Mouse (Mus musculus): ENCODE data around the gene Rps19.

GRCm38 (mm10) chr7:24853695-24854094 lies 30.5 kb upstream of the Rps19 start:
- TF ChIP-seq EP300 (IDR thresholded peaks at IDR 0.05; ENCODE audit: insufficient read depth, low read depth, low read length) (peak; percentile 75; the same call in 1 of the 2 replicates), CTCF (IDR thresholded peaks at IDR 0.05; ENCODE audit: low read depth, low read length) (no peak), POLR2A (IDR thresholded peaks at IDR 0.05; ENCODE audit: insufficient read depth, low read length) (peak; percentile 89)

Measured in ES-Bruce4 (cell line).